Mouse (Mus musculus) small intestine, adult 2 months (tissue): Measurements from ENCODE around the gene Gabrb2.

Experiments
- CTCF ChIP-seq: fragments of 200-500 bp; IDR thresholded peaks from 2 replicates; pipeline ENCODE4 v1.5.1; 2012; ENCODE audit warnings: low read depth, mild to moderate bottlenecking, control low read depth, inconsistent platforms, low read length, moderate library complexity, mixed read lengths; ENCODE audit not compliant: insufficient replicate concordance, insufficient read length; ENCODE audit errors: extremely low read depth
- POLR2A ChIP-seq: fragments of 200-500 bp; IDR thresholded peaks from 2 replicates; pipeline ENCODE4 v1.6.1; 2012; ENCODE audit warnings: low read depth, mild to moderate bottlenecking, control low read depth, inconsistent platforms, low read length, moderate library complexity

DNA sequence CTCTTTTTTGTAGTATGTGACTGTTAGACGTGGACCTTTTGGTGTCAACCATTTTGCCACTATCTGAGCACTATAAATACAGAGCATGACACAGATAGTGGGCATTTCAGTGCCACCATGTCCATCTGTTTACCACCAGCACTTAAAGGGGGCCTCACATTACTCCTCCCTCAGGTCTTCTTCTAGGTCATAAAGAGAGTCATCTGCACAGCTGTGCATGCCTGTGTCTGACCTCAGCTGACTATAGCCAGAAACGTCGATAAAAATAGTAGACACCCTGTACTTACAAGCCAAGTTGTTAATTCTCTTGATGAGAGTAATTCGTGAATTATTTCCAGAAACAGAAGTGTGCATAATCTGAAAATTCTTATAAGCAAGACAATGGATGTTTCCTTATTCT, 29.4 kb downstream of the Gabrb2 start:
- TF ChIP-seq POLR2A (no peak), CTCF (no peak)
